Mouse (Mus musculus): ENCODE results near the gene Brip1. TPM values are rescaled to one million over a fixed set of nuclear protein-coding genes. Genes with fewer than 3 reads are reported as not detected.

Brip1 gene
- polyA plus RNA-seq, 1 experiment = 1.1 TPM

- TF ChIP-seq POLR2A (IDR thresholded peaks at IDR 0.05; ENCODE audit: control insufficient read depth, low read depth, low read length) (no peak), CTCF (IDR thresholded peaks at IDR 0.05; ENCODE audit: control insufficient read depth, insufficient read depth, insufficient replicate concordance, low read depth, low read length) (no peak)
- Histone ChIP-seq H3K4me1 (ENCODE audit: control insufficient read depth, insufficient read depth, low read length) (no peaks in the 10 kb centered on the region), H3K36me3 (ENCODE audit: control insufficient read depth, insufficient read depth, low read length) (no peaks in the 10 kb centered on the region), H3K27me3 (ENCODE audit: control insufficient read depth, insufficient read depth, low read length) (no peaks in the 10 kb centered on the region), H3K27ac (ENCODE audit: control insufficient read depth, insufficient read depth, low read depth, low read length) (no peak overlapping the region), H3K4me3 (ENCODE audit: control insufficient read depth, low read depth, low read length) (no peak overlapping the region)
These were observed 26.8 kb downstream of the Brip1 start for GRCm38 (mm10) chr11:86174173-86174572.

GRCm38 (mm10) chr11:86170743-86171142 lies 30.2 kb downstream of the Brip1 start:
- no peak overlapping the region for H3K27ac ChIP-seq (ENCODE audit: control insufficient read depth, insufficient read depth, low read depth, low read length)
- H3K4me1 ChIP-seq (ENCODE audit: control insufficient read depth, insufficient read depth, low read length) = no peaks in the 10 kb centered on the region
- TF ChIP-seq CTCF (IDR thresholded peaks at IDR 0.05; ENCODE audit: control insufficient read depth, insufficient read depth, insufficient replicate concordance, low read depth, low read length) (no peak), POLR2A (IDR thresholded peaks at IDR 0.05; ENCODE audit: control insufficient read depth, low read depth, low read length) (no peak)
- H3K4me3 ChIP-seq (ENCODE audit: control insufficient read depth, low read depth, low read length) = no peak overlapping the region
- H3K27me3 ChIP-seq (ENCODE audit: control insufficient read depth, insufficient read depth, low read length) = no peaks in the 10 kb centered on the region
- no peaks in the 10 kb centered on the region for H3K36me3 ChIP-seq (ENCODE audit: control insufficient read depth, insufficient read depth, low read length)

GRCm38 (mm10) chr11:86160251-86160650 lies 40.7 kb downstream of the Brip1 start:
- Histone ChIP-seq H3K27ac (ENCODE audit: control insufficient read depth, insufficient read depth, low read depth, low read length) (no peak overlapping the region), H3K4me3 (ENCODE audit: control insufficient read depth, low read depth, low read length) (no peak overlapping the region), H3K4me1 (ENCODE audit: control insufficient read depth, insufficient read depth, low read length) (no peaks in the 10 kb centered on the region), H3K36me3 (ENCODE audit: control insufficient read depth, insufficient read depth, low read length) (no peaks in the 10 kb centered on the region), H3K27me3 (ENCODE audit: control insufficient read depth, insufficient read depth, low read length) (no peaks in the 10 kb centered on the region)
- no peak for TF ChIP-seq POLR2A (IDR thresholded peaks at IDR 0.05; ENCODE audit: control insufficient read depth, low read depth, low read length)
- no peak for TF ChIP-seq CTCF (IDR thresholded peaks at IDR 0.05; ENCODE audit: control insufficient read depth, insufficient read depth, insufficient replicate concordance, low read depth, low read length)

GRCm38 (mm10) chr11:86158950-86159349 lies 42.0 kb downstream of the Brip1 start:
- TF ChIP-seq POLR2A (IDR thresholded peaks at IDR 0.05; ENCODE audit: control insufficient read depth, low read depth, low read length) = no peak
- no peak for TF ChIP-seq CTCF (IDR thresholded peaks at IDR 0.05; ENCODE audit: control insufficient read depth, insufficient read depth, insufficient replicate concordance, low read depth, low read length)
- Histone ChIP-seq H3K27me3 (ENCODE audit: control insufficient read depth, insufficient read depth, low read length) (no peaks in the 10 kb centered on the region), H3K4me1 (ENCODE audit: control insufficient read depth, insufficient read depth, low read length) (no peaks in the 10 kb centered on the region)

GRCm38 (mm10) chr11:86155638-86156037 lies 45.4 kb downstream of the Brip1 start:
- no peak overlapping the region for H3K27ac ChIP-seq (ENCODE audit: control insufficient read depth, insufficient read depth, low read depth, low read length)
- H3K4me1 ChIP-seq (ENCODE audit: control insufficient read depth, insufficient read depth, low read length) = no peaks in the 10 kb centered on the region
- no peaks in the 10 kb centered on the region for H3K27me3 ChIP-seq (ENCODE audit: control insufficient read depth, insufficient read depth, low read length)
- H3K36me3 ChIP-seq (ENCODE audit: control insufficient read depth, insufficient read depth, low read length) = no peaks in the 10 kb centered on the region
- TF ChIP-seq POLR2A (IDR thresholded peaks at IDR 0.05; ENCODE audit: control insufficient read depth, low read depth, low read length) = no peak
- H3K4me3 ChIP-seq (ENCODE audit: control insufficient read depth, low read depth, low read length) = no peak overlapping the region

More at GRCm38 (mm10) chr11:86158950-86159349, 42.0 kb downstream of the Brip1 start:
- Histone ChIP-seq H3K4me3 (ENCODE audit: control insufficient read depth, low read depth, low read length) (no peak overlapping the region), H3K36me3 (ENCODE audit: control insufficient read depth, insufficient read depth, low read length) (no peaks in the 10 kb centered on the region), H3K27ac (ENCODE audit: control insufficient read depth, insufficient read depth, low read depth, low read length) (no peak overlapping the region)

- no peaks in the 10 kb centered on the region for H3K27me3 ChIP-seq (ENCODE audit: control insufficient read depth, insufficient read depth, low read length)
- TF ChIP-seq POLR2A (IDR thresholded peaks at IDR 0.05; ENCODE audit: control insufficient read depth, low read depth, low read length) = no peak
- no peak for TF ChIP-seq CTCF (IDR thresholded peaks at IDR 0.05; ENCODE audit: control insufficient read depth, insufficient read depth, insufficient replicate concordance, low read depth, low read length)
- H3K4me1 ChIP-seq (ENCODE audit: control insufficient read depth, insufficient read depth, low read length) = no peaks in the 10 kb centered on the region
- H3K27ac ChIP-seq (ENCODE audit: control insufficient read depth, insufficient read depth, low read depth, low read length) = no peak overlapping the region
- no peaks in the 10 kb centered on the region for H3K36me3 ChIP-seq (ENCODE audit: control insufficient read depth, insufficient read depth, low read length)
- no peak overlapping the region for H3K4me3 ChIP-seq (ENCODE audit: control insufficient read depth, low read depth, low read length)
These were observed 69.7 kb downstream of the Brip1 start for GRCm38 (mm10) chr11:86131324-86131723.

GRCm38 (mm10) chr11:86117078-86117869 lies 83.7 kb downstream of the Brip1 start:
- Histone ChIP-seq H3K4me1 (ENCODE audit: control insufficient read depth, insufficient read depth, low read length) (no peaks in the 10 kb centered on the region), H3K4me3 (ENCODE audit: control insufficient read depth, low read depth, low read length) (no peak overlapping the region), H3K27ac (ENCODE audit: control insufficient read depth, insufficient read depth, low read depth, low read length) (no peak overlapping the region), H3K36me3 (ENCODE audit: control insufficient read depth, insufficient read depth, low read length) (no peaks in the 10 kb centered on the region), H3K27me3 (ENCODE audit: control insufficient read depth, insufficient read depth, low read length) (no peaks in the 10 kb centered on the region)
- TF ChIP-seq POLR2A (IDR thresholded peaks at IDR 0.05; ENCODE audit: control insufficient read depth, low read depth, low read length) (no peak), CTCF (IDR thresholded peaks at IDR 0.05; ENCODE audit: control insufficient read depth, insufficient read depth, insufficient replicate concordance, low read depth, low read length) (no peak)
